17 mouse cellular contexts compared by ENCODE assay signal in the genomic region with DNA sequence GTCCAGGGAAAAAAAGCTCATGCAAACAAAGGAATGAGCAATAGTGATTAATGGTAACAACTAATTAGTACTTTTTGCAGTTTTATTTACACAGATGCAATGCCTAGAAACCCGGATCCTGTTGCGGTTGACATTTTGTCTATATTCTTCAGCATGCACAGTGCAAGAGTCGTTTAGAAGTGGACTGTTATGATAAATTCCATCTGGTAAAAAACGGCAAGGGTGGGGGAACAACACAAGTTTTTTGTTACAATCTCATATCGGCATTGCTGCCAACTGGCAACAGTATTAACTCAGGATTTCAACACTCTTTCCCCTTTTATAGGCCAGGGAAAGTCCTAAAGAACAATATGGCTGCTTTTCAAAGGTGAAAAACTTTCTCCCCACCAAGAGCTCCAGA. TPM values are rescaled to one million over a fixed set of nuclear protein-coding genes. Genes with fewer than 3 reads are reported as not detected.
DNase-seq lines count a peak whose midpoint lies in the region; ATAC-seq and TF ChIP-seq lines count a peak whose summit lies in the region.
"Had no signal": no experiment of that assay in that cellular context is flagged by ENCODE, and none has a peak within 500 bp of the region (broad histone marks: within the 10 kb centered on the region; RNA-seq: fewer than 3 reads in every experiment).

No protein-coding gene starts in this region.

- peak overlapping the region; percentile 61; the same call in 1 of the 2 replicates for H3K27ac ChIP-seq in lung, embryonic 14.5 days (ENCODE audit: low read depth)
- H3K27ac ChIP-seq in heart, postnatal 0 days (ENCODE audit: low read depth), result peak overlapping the region; percentile 43; the same call in 1 of the 2 replicates
- H3K27ac ChIP-seq: embryonic facial prominence, embryonic 13.5 days; macrophage had no signal

- ATAC-seq in lung, embryonic 14.5 days (ENCODE audit: insufficient read depth), result peak; percentile 73
- no peak for ATAC-seq in heart, postnatal 0 days (ENCODE audit: insufficient read depth, low read depth)
- ATAC-seq: forebrain, embryonic 16.5 days had no signal

- TF ChIP-seq EP300 in heart, postnatal 0 days (IDR thresholded peaks at IDR 0.05; ENCODE audit: low read depth), result no peak

- no peak overlapping the region for H3K4me3 ChIP-seq in lung, embryonic 14.5 days (ENCODE audit: low read depth, low read length)
- H3K4me3 ChIP-seq in heart, postnatal 0 days (ENCODE audit: low read depth, low read length), result no peak overlapping the region
- H3K4me3 ChIP-seq: embryonic facial prominence, embryonic 13.5 days; myocyte had no signal

- H3K4me2 ChIP-seq in lung, embryonic 14.5 days, result no peak overlapping the region
- no peak overlapping the region for H3K4me2 ChIP-seq in heart, postnatal 0 days (ENCODE audit: low read depth, low read length)
- H3K4me2 ChIP-seq: embryonic facial prominence, embryonic 13.5 days had no signal

- TF ChIP-seq CTCF in lung, embryonic 14.5 days (IDR thresholded peaks at IDR 0.05; ENCODE audit: low read depth), result no peak
- no peak for TF ChIP-seq CTCF in heart, postnatal 0 days (IDR thresholded peaks at IDR 0.05; ENCODE audit: low read depth)

- H3K9me3 ChIP-seq in lung, embryonic 14.5 days (ENCODE audit: low read depth, low read length), result no peaks in the 10 kb centered on the region
- H3K9me3 ChIP-seq in heart, postnatal 0 days (replicated peaks; ENCODE audit: control insufficient read depth, low read length), result no peaks in the 10 kb centered on the region
- H3K9me3 ChIP-seq: embryonic facial prominence, embryonic 13.5 days had no signal

- intact Hi-C loops in gastrocnemius, postnatal 36 days (cut with DNase I), result no loop called here

- WGBS in lung, embryonic 14.5 days, result 39% methylated on average over 5 of the region's 5 CpGs
- WGBS in heart, postnatal 0 days, result 65% methylated on average over 5 of the region's 5 CpGs

- no peak overlapping the region for H3K9ac ChIP-seq in lung, embryonic 14.5 days
- no peak overlapping the region for H3K9ac ChIP-seq in heart, postnatal 0 days (replicated peaks; ENCODE audit: low read depth, low read length)
- H3K9ac ChIP-seq: embryonic facial prominence, embryonic 13.5 days had no signal

- H3K27me3 ChIP-seq in lung, embryonic 14.5 days (ENCODE audit: insufficient read depth, low read length), result no peaks in the 10 kb centered on the region
- no peaks in the 10 kb centered on the region for H3K27me3 ChIP-seq in heart, postnatal 0 days (ENCODE audit: control insufficient read depth, insufficient read depth, low read length)
- H3K27me3 ChIP-seq: embryonic facial prominence, embryonic 13.5 days had no signal

- no peaks in the 10 kb centered on the region for H3K36me3 ChIP-seq in lung, embryonic 14.5 days (ENCODE audit: insufficient read depth)
- no peaks in the 10 kb centered on the region for H3K36me3 ChIP-seq in heart, postnatal 0 days (replicated peaks; ENCODE audit: control insufficient read depth, insufficient read depth, low read length)
- H3K36me3 ChIP-seq: embryonic facial prominence, embryonic 13.5 days; G1E had no signal

- no peaks in the 10 kb centered on the region; the same call in 1 of the 2 replicates for H3K4me1 ChIP-seq in lung, embryonic 14.5 days (ENCODE audit: insufficient read depth)
- H3K4me1 ChIP-seq in heart, postnatal 0 days (ENCODE audit: control insufficient read depth, insufficient read depth), result peaks cover 7% of the 10 kb centered on the region

- DNase-seq in gastrocnemius, adult 18-20 months (ENCODE audit: low spot score), result peak; percentile 60
- DNase-seq in gastrocnemius, postnatal 36 days, result no peak
- DNase-seq in lung, embryonic 14.5 days, result peak; percentile 84
- no peak for DNase-seq in lung, postnatal 4 days
- DNase-seq in heart, postnatal 0 days (ENCODE audit: low spot score), result peak; percentile 26
- peak; percentile 59 for DNase-seq in lung, postnatal 36 days
- no peak for DNase-seq in thymus, postnatal 36 days
- DNase-seq in spleen, postnatal 10 days (ENCODE audit: low spot score in 2 of 2), result no peak
- DNase-seq: cerebellum, adult 9-10 months; kidney, adult 18-20 months had no signal

RNA-seq across cellular contexts. Expression of gene Kera, which starts 19.5 kb away (rescaled TPM):
- 1 to 10 TPM in 1 of 2 experiments, under 1 TPM in 1; 0.98 to 5.8 TPM for total RNA-seq in gastrocnemius, adult 18-20 months (2021)
- total RNA-seq in gastrocnemius, postnatal 36 days (2021), result 10 to 100 TPM; 15.3 to 16.8 TPM
- 0.11 TPM in 1 of 2 replicates, not detected in the other for polyA plus RNA-seq in lung, embryonic 14.5 days (2014; fragmentation: Nextera tagmentation; extraction: Ambion mirVana)
- not detected in 2 replicates for total RNA-seq in heart, postnatal 0 days (2014; rRNA removed; ENCODE audit: low replicate concordance)
- polyA plus RNA-seq in heart, postnatal 0 days (2015; fragmentation: Nextera tagmentation; extraction: Ambion mirVana), result 0.04 and 0.05 TPM in 2 replicates
- total RNA-seq: hematopoietic stem cell, adult 5-6 weeks had no signal
- polyA plus RNA-seq: forebrain, embryonic 16.5 days; G1E; macrophage; myocyte; small intestine, adult 2 months had no signal

RNA-seq across cellular contexts. Expression of gene Lum, which starts 22.2 kb away (rescaled TPM):
- 10 to 100 TPM; 19.0 to 19.7 TPM for total RNA-seq in gastrocnemius, adult 18-20 months (2021)
- 10 to 100 TPM; 18.9 to 21.1 TPM for total RNA-seq in gastrocnemius, postnatal 36 days (2021)
- 41.8 and 50.1 TPM in 2 replicates for polyA plus RNA-seq in lung, embryonic 14.5 days (2014; fragmentation: Nextera tagmentation; extraction: Ambion mirVana)
- total RNA-seq in heart, postnatal 0 days (2014; rRNA removed; ENCODE audit: low replicate concordance), result 36.5 and 71.6 TPM in 2 replicates
- polyA plus RNA-seq in heart, postnatal 0 days (2015; fragmentation: Nextera tagmentation; extraction: Ambion mirVana), result 87.0 and 102 TPM in 2 replicates
- total RNA-seq: hematopoietic stem cell, adult 5-6 weeks had no signal
- polyA plus RNA-seq: G1E, macrophage, myocyte had no signal

RNA-seq across cellular contexts. Expression of gene Epyc, which starts 56.7 kb away (rescaled TPM):
- not detected for total RNA-seq in gastrocnemius, adult 18-20 months (2021)
- total RNA-seq in gastrocnemius, postnatal 36 days (2021), result under 1 TPM in 1 of 2 experiments, not detected in 1; 0.15 TPM
- polyA plus RNA-seq in lung, embryonic 14.5 days (2014; fragmentation: Nextera tagmentation; extraction: Ambion mirVana), result 1.7 and 1.9 TPM in 2 replicates
- total RNA-seq in heart, postnatal 0 days (2014; rRNA removed; ENCODE audit: low replicate concordance), result 0.12 and 1.8 TPM in 2 replicates
- 0.30 and 0.85 TPM in 2 replicates for polyA plus RNA-seq in heart, postnatal 0 days (2015; fragmentation: Nextera tagmentation; extraction: Ambion mirVana)
- total RNA-seq: hematopoietic stem cell, adult 5-6 weeks had no signal
- polyA plus RNA-seq: G1E; macrophage; myocyte; small intestine, adult 2 months had no signal

Comparison
In these comparisons a context has a peak if more than half of its experiments do, and no peak if none do; other contexts are left out.
1. DNase-seq: peak in gastrocnemius, adult 18-20 months (single experiment), lung, embryonic 14.5 days (single experiment), heart, postnatal 0 days (single experiment) and lung, postnatal 36 days (single experiment); none in gastrocnemius, postnatal 36 days (0 of 2), lung, postnatal 4 days (0 of 2), thymus, postnatal 36 days (0 of 2) and spleen, postnatal 10 days (0 of 2).